In genomic region chr4:155853421-155853820, GRCm38 (mm10) we compare ENCODE assay signal across 28 mouse cellular contexts. TPM values are rescaled to one million over a fixed set of nuclear protein-coding genes. Genes with fewer than 3 reads are reported as not detected.
"Had no signal": no experiment of that assay in that cellular context is flagged by ENCODE, and none has a peak within 500 bp of the region (broad histone marks: within the 10 kb centered on the region; RNA-seq: fewer than 3 reads in every experiment).

No protein-coding gene starts in this region.

- H3K27ac ChIP-seq: limb, embryonic 10.5 days; limb, embryonic 12.5 days; limb, embryonic 13.5 days; limb, embryonic 15.5 days; liver, embryonic 12.5 days; liver, embryonic 13.5 days; liver, embryonic 14.5 days; liver, embryonic 15.5 days; lung, embryonic 15.5 days; macrophage; midbrain, embryonic 10.5 days; midbrain, embryonic 12.5 days; midbrain, embryonic 13.5 days; midbrain, embryonic 15.5 days had no signal

- H3K4me3 ChIP-seq: limb, embryonic 10.5 days; limb, embryonic 12.5 days; limb, embryonic 13.5 days; limb, embryonic 15.5 days; liver, embryonic 12.5 days; liver, embryonic 13.5 days; liver, embryonic 15.5 days; lung, embryonic 15.5 days; megakaryocyte, embryonic 14.5 days; midbrain, embryonic 10.5 days; midbrain, embryonic 12.5 days; midbrain, embryonic 13.5 days; midbrain, embryonic 15.5 days; myocyte had no signal

- DNase-seq: left cerebral cortex, postnatal 4 days; liver; liver, embryonic 13.5 days; liver, postnatal 0 days; lung, adult 18-20 months; lung, adult 2 months; lung, embryonic 14.5 days; lung, postnatal 10 days; lung, postnatal 14 days; lung, postnatal 36 days; midbrain, embryonic 14.5 days had no signal

RNA-seq across cellular contexts. Expression of gene Mxra8, which starts 13.9 kb away (rescaled TPM):
- total RNA-seq: megakaryocyte progenitor cell, adult 5-6 weeks; megakaryocyte-erythroid progenitor cell, adult 5-6 weeks had no signal
